Mouse (Mus musculus) MEL (cell line): ENCODE results near the gene Fam196a. TPM values are rescaled to one million over a fixed set of nuclear protein-coding genes. Genes with fewer than 3 reads are reported as not detected.

ENCODE experiments used
- DNase-seq: peaks from one replicate; pipeline ENCODE4 v3.0.0; 2011; ENCODE audit warnings: low read depth, low spot score
- H3K27ac ChIP-seq: 2 replicates; pipeline ENCODE4 v1.5.1; 2012; ENCODE audit warnings: low read depth, mild to moderate bottlenecking, control low read depth, low read length, moderate library complexity; ENCODE audit not compliant: control insufficient read depth
- H3K27me3 ChIP-seq, 2 experiments: fragments of 150-350 bp in 1 of 2; sonication (generic) in 1 of 2; 2 replicates each; pipeline ENCODE4 v1.6.1; 2012; ENCODE audit warnings: low read length in 2 of 2, mild to moderate bottlenecking in 2 of 2, improper control_type of control experiment in 1 of 2, moderate library complexity in 1 of 2; ENCODE audit not compliant: insufficient read depth in 2 of 2, control insufficient read depth in 1 of 2
- H3K36me3 ChIP-seq, 2 experiments: 2 replicates each; pipeline ENCODE4 v1.6.1; 2012 to 2014; ENCODE audit warnings: low read length in 2 of 2, improper control_type of control experiment in 1 of 2, inconsistent platforms in 1 of 2, mild to moderate bottlenecking in 1 of 2; ENCODE audit not compliant: insufficient read depth in 2 of 2, control insufficient read depth in 1 of 2
- H3K4me1 ChIP-seq, 2 experiments: fragments of 150-350 bp in 1 of 2; sonication (generic) in 1 of 2; 2 replicates each; pipeline ENCODE4 v1.6.1; 2012; ENCODE audit warnings: low read length in 2 of 2, improper control_type of control experiment in 1 of 2, mild to moderate bottlenecking in 1 of 2; ENCODE audit not compliant: insufficient read depth in 2 of 2, control insufficient read depth in 1 of 2
- H3K4me3 ChIP-seq, 2 experiments: fragments of 150-350 bp in 1 of 2; sonication (generic) in 1 of 2; 2 replicates each; pipeline ENCODE4 v1.5.1; 2012; ENCODE audit warnings: low read depth in 2 of 2, low read length in 2 of 2, mild to moderate bottlenecking in 2 of 2, moderate library complexity in 2 of 2, control low read depth in 1 of 2, improper control_type of control experiment in 1 of 2; ENCODE audit not compliant: control insufficient read depth in 1 of 2, insufficient read depth in 1 of 2
- H3K79me2 ChIP-seq: 2 replicates; pipeline ENCODE4 v1.6.1; 2012; ENCODE audit warnings: mild to moderate bottlenecking, low read length, moderate library complexity; ENCODE audit not compliant: control insufficient read depth, poor library complexity, insufficient read depth
- H3K9ac ChIP-seq: 2 replicates; pipeline ENCODE4 v1.6.1; 2012; ENCODE audit warnings: low read depth, mild to moderate bottlenecking, control low read depth, low read length, moderate library complexity; ENCODE audit not compliant: control insufficient read depth, poor library complexity, severe bottlenecking
- H3K9me3 ChIP-seq: fragments of 150-350 bp; sonication (generic); replicated peaks from 2 replicates; pipeline ENCODE4 v1.6.1; 2012; ENCODE audit warnings: mild to moderate bottlenecking, low read length, improper control_type of control experiment, moderate library complexity; ENCODE audit not compliant: insufficient read depth
- CHD2 ChIP-seq: IDR thresholded peaks from 2 replicates; pipeline ENCODE4 v1.6.1; 2011; ENCODE audit warnings: low read length, improper control_type of control experiment
- CTCF ChIP-seq, 3 experiments: IDR thresholded peaks in 2 of 3; conservative IDR thresholded peaks in 1 of 3; 2 replicates each; pipeline ENCODE4 v1.5.1; 2011 to 2012; ENCODE audit warnings: low read length in 3 of 3, low read depth in 2 of 3, mild to moderate bottlenecking in 2 of 3, improper control_type of control experiment in 1 of 3, inconsistent platforms in 1 of 3, mixed read lengths in 1 of 3, moderate library complexity in 1 of 3; ENCODE audit not compliant: control insufficient read depth in 1 of 3, insufficient read depth in 1 of 3, poor library complexity in 1 of 3, severe bottlenecking in 1 of 3
- ETS1 ChIP-seq: IDR thresholded peaks from 2 replicates; pipeline ENCODE4 v1.6.1; 2012; ENCODE audit warnings: low read depth, mild to moderate bottlenecking, inconsistent platforms, low read length, improper control_type of control experiment, moderate library complexity
- GABPA ChIP-seq: IDR thresholded peaks from 2 replicates; pipeline ENCODE4 v1.6.1; 2012; ENCODE audit warnings: low read depth, mild to moderate bottlenecking, inconsistent platforms, low read length, improper control_type of control experiment, moderate library complexity
- JUND ChIP-seq: IDR thresholded peaks from 2 replicates; pipeline ENCODE4 v1.6.1; 2011; ENCODE audit warnings: low read depth, mild to moderate bottlenecking, improper control_type of control experiment, low read length
- KAT2A ChIP-seq: conservative IDR thresholded peaks from 2 replicates; pipeline ENCODE4 v1.6.1; 2012; ENCODE audit warnings: low read depth, low read length, improper control_type of control experiment, inconsistent platforms
- MAZ ChIP-seq: IDR thresholded peaks from 2 replicates; pipeline ENCODE4 v1.6.1; 2012; ENCODE audit warnings: low read depth, mild to moderate bottlenecking, inconsistent platforms, low read length, improper control_type of control experiment
- MEF2A ChIP-seq: IDR thresholded peaks from 2 replicates; pipeline ENCODE4 v1.6.1; 2014; ENCODE audit warnings: low read depth, mild to moderate bottlenecking, inconsistent platforms, low read length, improper control_type of control experiment; ENCODE audit not compliant: poor library complexity, insufficient replicate concordance, severe bottlenecking; ENCODE audit errors: extremely low read depth
- MYB ChIP-seq: IDR thresholded peaks from 2 replicates; pipeline ENCODE4 v1.6.1; 2011; ENCODE audit warnings: mild to moderate bottlenecking, low read depth, low read length, improper control_type of control experiment
- NRF1 ChIP-seq: IDR thresholded peaks from 2 replicates; pipeline ENCODE4 v1.6.1; 2014; ENCODE audit warnings: low read depth, mild to moderate bottlenecking, inconsistent platforms, low read length, improper control_type of control experiment, moderate library complexity; ENCODE audit not compliant: poor library complexity, insufficient read depth, severe bottlenecking
- POLR2A ChIP-seq, 2 experiments: IDR thresholded peaks; 2 replicates each; pipeline ENCODE4 v1.6.1; 2011 to 2012; ENCODE audit warnings: low read length in 2 of 2, mild to moderate bottlenecking in 2 of 2, control low read depth in 1 of 2, improper control_type of control experiment in 1 of 2, low read depth in 1 of 2, moderate library complexity in 1 of 2; ENCODE audit not compliant: control insufficient read depth in 1 of 2, insufficient read depth in 1 of 2, poor library complexity in 1 of 2
- POLR2AphosphoS5 ChIP-seq: IDR thresholded peaks from 2 replicates; pipeline ENCODE4 v1.6.1; 2012; ENCODE audit warnings: low read depth, borderline replicate concordance, mild to moderate bottlenecking, inconsistent platforms, low read length, moderate library complexity, mixed read lengths
- RAD21 ChIP-seq: IDR thresholded peaks from 2 replicates; pipeline ENCODE4 v1.6.1; 2011; ENCODE audit warnings: mild to moderate bottlenecking, low read depth, low read length, improper control_type of control experiment
- TAL1 ChIP-seq: IDR thresholded peaks from 2 replicates; pipeline ENCODE4 v1.6.1; 2012; ENCODE audit warnings: mild to moderate bottlenecking, inconsistent platforms, low read length, moderate library complexity, mixed read lengths
- TBP ChIP-seq: IDR thresholded peaks from 2 replicates; pipeline ENCODE4 v1.8.0; 2011; ENCODE audit warnings: low read depth, low read length, improper control_type of control experiment
- USF2 ChIP-seq, 2 experiments: IDR thresholded peaks; 2 replicates each; pipeline ENCODE4 v1.6.1; 2011 to 2012; ENCODE audit warnings: improper control_type of control experiment in 2 of 2, low read length in 2 of 2, borderline replicate concordance in 1 of 2, inconsistent platforms in 1 of 2, low read depth in 1 of 2, mild to moderate bottlenecking in 1 of 2; ENCODE audit not compliant: insufficient read depth in 1 of 2
- ZC3H11A ChIP-seq: IDR thresholded peaks from 2 replicates; pipeline ENCODE4 v1.6.1; 2012; ENCODE audit warnings: low read depth, mild to moderate bottlenecking, inconsistent platforms, low read length, improper control_type of control experiment
- ZKSCAN1 ChIP-seq: IDR thresholded peaks from 2 replicates; pipeline ENCODE4 v1.6.1; 2012; ENCODE audit warnings: low read depth, mild to moderate bottlenecking, inconsistent platforms, low read length, improper control_type of control experiment, moderate library complexity
- ZMIZ1 ChIP-seq: IDR thresholded peaks from 2 replicates; pipeline ENCODE4 v1.6.1; 2012; ENCODE audit warnings: low read depth, mild to moderate bottlenecking, inconsistent platforms, low read length, improper control_type of control experiment, moderate library complexity
- ZNF384 ChIP-seq: IDR thresholded peaks from 2 replicates; pipeline ENCODE4 v1.6.1; 2012; ENCODE audit warnings: low read depth, mild to moderate bottlenecking, inconsistent platforms, low read length, improper control_type of control experiment
- polyA plus RNA-seq, 2 experiments: library from polyadenylated mRNA; stranded (reverse) in 1 of 2; unstranded in 1 of 2; fragments of >175 nt in 1 of 2; fragments of >200 nt in 1 of 2; gene quantifications; 2 replicates each; pipeline versions ENCODE4 v1.2.1 to v1.2.4; 2012; ENCODE audit warnings: low replicate concordance in 2 of 2, low read depth in 1 of 2; ENCODE audit not compliant: insufficient read length in 2 of 2, insufficient read depth in 1 of 2, missing spikeins in 1 of 2
- total RNA-seq: library from RNA; depleted of rRNA; stranded (reverse); fragments of 300-350 nt; gene quantifications from 2 replicates; pipeline ENCODE4 v1.2.3, GENCODE M21; 2012

Gene Fam196a
- total and polyA plus RNA-seq, 3 experiments = not detected

- H3K27ac ChIP-seq = no peak overlapping the region
- H3K36me3 ChIP-seq = no peaks in the 10 kb centered on the region
- H3K9ac ChIP-seq = no peak overlapping the region
- no peak overlapping the region for H3K4me3 ChIP-seq
- no peaks in the 10 kb centered on the region for H3K4me1 ChIP-seq
- no peak for TF ChIP-seq NRF1
- no peaks in the 10 kb centered on the region for H3K27me3 ChIP-seq
- no peaks in the 10 kb centered on the region for H3K79me2 ChIP-seq
- H3K9me3 ChIP-seq = no peaks in the 10 kb centered on the region
- DNase-seq = no peak
These were observed 38.8 kb downstream of the Fam196a start for GRCm38 (mm10) chr7:134899462-134899861.

GRCm38 (mm10) chr7:134894604-134895003 lies 43.6 kb downstream of the Fam196a start:
- TF ChIP-seq TBP (no peak), JUND (no peak), CHD2 (no peak), ZMIZ1 (no peak), TAL1 (no peak), ETS1 (no peak), MEF2A (no peak), POLR2AphosphoS5 (no peak), MAZ (no peak), ZKSCAN1 (no peak), GABPA (no peak), MYB (no peak), POLR2A (IDR thresholded peaks at IDR 0.05; ENCODE audit: control insufficient read depth in 1 of 2, insufficient read depth in 1 of 2, low read depth in 1 of 2, low read length in 2 of 2, poor library complexity in 1 of 2) (no peak), ZNF384 (no peak), ZC3H11A (no peak), KAT2A (no peak)

DNA sequence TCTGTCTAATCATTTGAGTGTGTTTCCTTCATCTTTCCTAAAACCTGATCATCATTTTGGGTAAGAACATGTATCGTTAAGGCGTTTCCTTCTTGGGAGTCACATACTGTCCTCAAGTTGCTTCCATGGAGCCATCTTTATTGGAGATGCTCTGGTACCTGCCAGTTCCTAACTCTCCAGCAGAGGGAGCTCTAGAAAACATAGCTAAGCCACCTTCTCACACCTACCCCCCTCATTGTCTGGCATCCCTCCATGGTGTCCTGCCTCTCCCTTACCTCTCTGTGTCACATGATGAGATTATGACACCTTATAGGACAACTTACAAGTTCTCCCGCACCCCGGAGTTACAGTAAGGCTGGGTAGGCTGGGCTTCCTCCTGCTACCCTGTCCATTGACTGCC lies 45.3 kb downstream of the Fam196a start:
- no peaks in the 10 kb centered on the region for H3K27me3 ChIP-seq
- peak; percentile 2 for DNase-seq
- no peaks in the 10 kb centered on the region for H3K79me2 ChIP-seq
- no peaks in the 10 kb centered on the region for H3K4me1 ChIP-seq
- H3K9ac ChIP-seq = no peak overlapping the region
- no peak overlapping the region for H3K4me3 ChIP-seq
- no peak overlapping the region for H3K27ac ChIP-seq
- H3K9me3 ChIP-seq = no peaks in the 10 kb centered on the region
- peak in 2 of 3 experiments; percentile 14 to 19; a peak in 2 of 6 replicates for TF ChIP-seq CTCF (IDR thresholded peaks at IDR 0.05 in 2 of 3, conservative IDR thresholded peaks at IDR 0.05 in 1 of 3; ENCODE audit: control insufficient read depth in 1 of 3, insufficient read depth in 1 of 3, low read depth in 2 of 3, low read length in 3 of 3, poor library complexity in 1 of 3, severe bottlenecking in 1 of 3)
- TF ChIP-seq RAD21 = no peak
- no peak for TF ChIP-seq USF2 (IDR thresholded peaks at IDR 0.05; ENCODE audit: borderline replicate concordance in 1 of 2, insufficient read depth in 1 of 2, low read depth in 1 of 2, low read length in 2 of 2)
- H3K36me3 ChIP-seq = no peaks in the 10 kb centered on the region

More at GRCm38 (mm10) chr7:134894604-134895003, 43.6 kb downstream of the Fam196a start:
- Histone ChIP-seq H3K9ac (no peak overlapping the region), H3K4me1 (no peaks in the 10 kb centered on the region), H3K4me3 (no peak overlapping the region), H3K27me3 (no peaks in the 10 kb centered on the region), H3K9me3 (no peaks in the 10 kb centered on the region), H3K27ac (no peak overlapping the region), H3K79me2 (no peaks in the 10 kb centered on the region), H3K36me3 (no peaks in the 10 kb centered on the region)
- no peak for DNase-seq
